Mouse (Mus musculus): ENCODE measurements around the gene Cfap161. TPM values are rescaled to one million over a fixed set of nuclear protein-coding genes. Genes with fewer than 3 reads are reported as not detected.

Cfap161 gene
- under 1 TPM in 1 of 2 experiments, not detected in 1; 0.76 TPM for total RNA-seq (2023)

DNA sequence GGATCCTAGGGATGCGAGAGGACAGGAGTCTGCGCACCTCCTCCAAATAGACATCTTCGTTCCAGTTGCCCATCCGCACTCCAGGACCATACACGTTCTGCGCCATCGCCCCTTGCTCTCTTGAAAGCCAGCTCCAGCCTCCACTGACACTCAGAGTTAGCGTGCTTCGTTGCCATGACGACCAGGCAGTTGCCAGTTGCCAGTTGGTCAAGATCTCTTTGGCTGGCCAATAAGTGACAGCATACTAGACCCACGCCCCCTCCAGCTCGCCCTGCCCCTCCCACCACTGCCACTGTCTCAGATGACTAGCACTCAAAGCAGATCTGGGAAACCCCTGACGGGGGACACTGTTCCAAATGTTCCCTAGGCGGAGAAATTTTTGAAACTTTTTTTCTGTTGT, at the start of gene Cfap161:
Gene Cfap161 (minus strand): TSS at position 176 of the 400 bp plus-strand sequence.

DNA sequence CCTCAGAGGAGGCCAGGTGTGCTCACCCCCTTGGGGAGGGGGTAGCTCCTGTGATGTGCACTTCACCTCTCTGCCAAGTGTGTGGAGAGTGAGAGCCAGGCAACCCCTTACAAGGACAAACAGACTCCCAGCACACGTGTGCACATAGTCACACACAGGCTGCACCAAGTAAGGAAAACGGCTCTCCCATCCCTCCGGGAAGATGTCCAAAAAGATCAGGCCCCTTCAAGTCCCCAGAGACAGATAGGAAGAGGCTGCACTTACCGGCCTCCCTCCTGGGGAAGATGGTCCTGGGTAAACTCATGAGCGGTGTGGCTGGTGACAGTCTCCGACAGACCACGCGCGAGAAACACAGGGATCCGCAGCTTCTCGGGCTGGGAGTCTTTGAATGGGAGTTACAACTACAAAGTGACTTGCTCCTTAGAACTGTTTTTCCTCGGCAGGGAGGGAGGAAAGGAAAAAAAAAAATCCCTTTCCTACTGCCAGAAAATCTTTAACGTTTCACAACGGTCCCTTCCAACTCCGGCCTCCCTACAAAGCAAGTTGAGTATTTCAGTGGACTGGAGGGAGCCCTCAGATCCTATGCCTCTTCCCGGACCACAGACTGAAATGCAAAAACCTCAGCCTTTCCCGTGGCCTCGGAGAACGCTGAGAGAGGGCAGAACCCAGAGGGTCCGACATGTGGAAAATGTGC, 49.1 kb downstream of the Cfap161 start, which contains the start of gene Il16:
Gene Il16 (minus strand): TSS at position 314 of the 694 bp plus-strand sequence.

Other genes with a start within 250 kb of the Cfap161 start
- gene Tmc3, start 210.0 kb downstream of the Cfap161 start, total RNA-seq (2023), result under 1 TPM; 0.11 to 0.42 TPM
- 10 to 100 TPM; 20.1 to 21.6 TPM for gene Stard5, start 162.9 kb downstream of the Cfap161 start, total RNA-seq (2023)
- 100 to 1,000 TPM; 250 to 270 TPM for gene Il16, start 49.2 kb downstream of the Cfap161 start, total RNA-seq (2023)
- gene Tlnrd1, start 89.4 kb upstream of the Cfap161 start, total RNA-seq (2023), result 10 to 100 TPM; 16.9 to 17.3 TPM
- gene Mesd, start 89.6 kb upstream of the Cfap161 start, total RNA-seq (2023), result 10 to 100 TPM; 15.7 to 21.3 TPM

All from neutrophil, adult 59 days (primary cell).